Mouse (Mus musculus) testis, adult 2 months (tissue): ENCODE measurements around the gene Rplp2.

Experiments
- CTCF ChIP-seq: fragments of 200-500 bp; IDR thresholded peaks from 2 replicates; pipeline ENCODE4 v1.5.1; 2012; ENCODE audit warnings: low read depth, mild to moderate bottlenecking, inconsistent platforms, low read length, moderate library complexity; ENCODE audit not compliant: control insufficient read depth, insufficient read depth, insufficient replicate concordance
- POLR2A ChIP-seq: fragments of 200-500 bp; IDR thresholded peaks from 2 replicates; pipeline ENCODE4 v1.6.1; 2012; ENCODE audit warnings: low read depth, mild to moderate bottlenecking, inconsistent platforms, low read length, moderate library complexity; ENCODE audit not compliant: control insufficient read depth

DNA sequence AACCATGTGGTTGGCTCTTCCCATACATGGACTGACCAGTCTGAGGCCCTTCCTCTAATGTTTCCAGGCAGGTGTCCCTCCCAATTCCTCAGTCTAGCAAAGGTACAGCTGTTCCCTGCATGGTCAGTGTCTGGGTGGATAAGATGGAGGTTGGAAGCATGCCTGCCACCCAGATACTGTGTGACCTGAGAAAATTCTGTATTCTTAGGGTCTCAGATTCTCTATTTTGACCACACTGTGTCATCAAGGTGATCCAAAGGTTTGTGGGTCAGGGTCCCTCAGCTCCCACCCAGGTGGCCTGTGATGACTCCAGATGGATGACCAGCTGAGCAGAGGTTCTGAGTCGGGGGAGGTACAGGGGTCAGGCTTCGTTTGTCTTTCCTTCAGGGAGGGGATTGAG, 38.0 kb downstream of the Rplp2 start:
- TF ChIP-seq CTCF (no peak), POLR2A (no peak)
